Mouse (Mus musculus) hindbrain, embryonic 16.5 days (tissue): ENCODE results near the gene Fam189a1. TPM values are rescaled to one million over a fixed set of nuclear protein-coding genes. Genes with fewer than 3 reads are reported as not detected.

Experiments used
- ATAC-seq: fragments of 200-750 bp; cut with Nextera tagmentation; 2 replicates; pipeline ENCODE4 v1.8.0; 2017; ENCODE audit warnings: moderate TSS enrichment, moderate library complexity
- H3K27ac ChIP-seq: fragments of 300-500 bp; sonication (generic); 2 replicates; pipeline ENCODE4 v1.5.1; 2014; ENCODE audit warnings: low read depth, mild to moderate bottlenecking, control low read depth, low read length, moderate library complexity
- H3K27me3 ChIP-seq: fragments of 300-500 bp; sonication (generic); replicated peaks from 2 replicates; pipeline ENCODE4 v1.6.1; 2014; ENCODE audit warnings: low read length; ENCODE audit not compliant: control insufficient read depth, insufficient read depth
- H3K36me3 ChIP-seq: fragments of 300-500 bp; sonication (generic); 2 replicates; pipeline ENCODE4 v1.6.1; 2014; ENCODE audit warnings: mild to moderate bottlenecking, low read length, moderate library complexity, mixed read lengths; ENCODE audit not compliant: control insufficient read depth, insufficient read depth
- H3K4me1 ChIP-seq: fragments of 300-500 bp; sonication (generic); 2 replicates; pipeline ENCODE4 v1.6.1; 2014; ENCODE audit warnings: low read depth, low read length; ENCODE audit not compliant: control insufficient read depth, insufficient read depth
- H3K4me2 ChIP-seq: fragments of 300-500 bp; sonication (generic); 2 replicates; pipeline ENCODE4 v1.6.1; 2014; ENCODE audit warnings: mild to moderate bottlenecking, low read length, control low read depth, moderate library complexity
- H3K4me3 ChIP-seq: fragments of 300-500 bp; sonication (generic); 2 replicates; pipeline ENCODE4 v1.5.1; 2014; ENCODE audit warnings: mild to moderate bottlenecking, low read length, control low read depth, moderate library complexity
- H3K9ac ChIP-seq: fragments of 300-500 bp; sonication (generic); 2 replicates; pipeline ENCODE4 v1.6.1; 2014; ENCODE audit warnings: low read depth, mild to moderate bottlenecking, control low read depth, low read length, moderate library complexity
- H3K9me3 ChIP-seq: fragments of 300-500 bp; sonication (generic); 2 replicates; pipeline ENCODE4 v1.6.1; 2014; ENCODE audit warnings: mild to moderate bottlenecking, low read length, moderate library complexity; ENCODE audit not compliant: control insufficient read depth
- WGBS: fragments of 180-500 bp; shearing (Covaris S2); extraction: QIAGEN DNeasy Blood & Tissue Kit; methylation state at CpG from one replicate; pipeline ENCODE4 v1.1.7; 2014; 5-methylcytosine and 5-hydroxymethylcytosine counted together
- polyA plus RNA-seq: library from polyadenylated mRNA; unstranded; fragments of >200 nt; fragmentation: Nextera tagmentation; extraction: Ambion mirVana; gene quantifications from 2 replicates; pipeline ENCODE4 v1.2.1, GENCODE M21; 2015

Gene Fam189a1
- 7.9 and 9.4 TPM in 2 replicates for polyA plus RNA-seq

DNA sequence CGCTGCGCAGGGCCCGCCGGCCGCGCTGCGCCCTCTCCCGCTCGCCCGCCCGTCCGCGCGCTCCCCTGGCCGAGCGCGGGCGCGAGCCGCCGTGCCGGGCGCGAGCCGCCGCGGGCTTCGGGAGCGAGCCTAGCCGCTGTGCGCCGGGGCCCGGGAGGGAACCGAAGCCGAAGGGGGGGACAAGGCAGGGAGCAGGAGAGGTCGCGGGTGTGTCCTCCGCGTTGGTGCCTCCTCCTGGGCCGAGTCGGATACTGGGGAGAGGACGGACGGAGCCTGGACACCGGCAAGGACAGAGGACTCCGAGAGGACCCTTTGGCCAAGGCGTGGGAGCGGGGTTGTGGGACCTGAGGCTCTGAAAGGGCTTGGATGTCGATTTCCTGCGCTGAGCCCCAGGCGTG lies at the start of gene Fam189a1:
Fam189a1 (minus strand) TSS at position 57 of the 398 bp plus-strand sequence.
- H3K4me3 ChIP-seq = peak within 1 kb of the TSS; percentile 82
- no peaks in the 10 kb centered on the region for H3K36me3 ChIP-seq
- WGBS = 0% methylated on average over 43 of the region's 50 CpGs
- H3K4me2 ChIP-seq = peak within 1 kb of the TSS; percentile 91
- H3K27me3 ChIP-seq = no peaks in the 10 kb centered on the region
- H3K4me1 ChIP-seq = peaks cover 10% of the 10 kb centered on the region
- peak within 1 kb of the TSS; percentile 92 for H3K27ac ChIP-seq
- H3K9me3 ChIP-seq = no peaks in the 10 kb centered on the region
- ATAC-seq = no peak; the same call in 1 of the 2 replicates
- peak within 1 kb of the TSS; percentile 80 for H3K9ac ChIP-seq

- H3K36me3 ChIP-seq = no peaks in the 10 kb centered on the region
- H3K4me1 ChIP-seq = no peaks in the 10 kb centered on the region
- WGBS = 92% methylated on average over 6 of the region's 6 CpGs
- no peak overlapping the region for H3K27ac ChIP-seq
- H3K9me3 ChIP-seq = 0 out of 2 replicates have a peak, but pooled peaks cover under 1% of the 10 kb centered on the region
- H3K9ac ChIP-seq = no peak overlapping the region
- ATAC-seq = no peak
- H3K27me3 ChIP-seq = no peaks in the 10 kb centered on the region
- no peak overlapping the region for H3K4me2 ChIP-seq
- no peak overlapping the region for H3K4me3 ChIP-seq
Measured at GRCm38 (mm10) chr7:65206021-65206420, 49.7 kb upstream of the Fam189a1 start.

DNA sequence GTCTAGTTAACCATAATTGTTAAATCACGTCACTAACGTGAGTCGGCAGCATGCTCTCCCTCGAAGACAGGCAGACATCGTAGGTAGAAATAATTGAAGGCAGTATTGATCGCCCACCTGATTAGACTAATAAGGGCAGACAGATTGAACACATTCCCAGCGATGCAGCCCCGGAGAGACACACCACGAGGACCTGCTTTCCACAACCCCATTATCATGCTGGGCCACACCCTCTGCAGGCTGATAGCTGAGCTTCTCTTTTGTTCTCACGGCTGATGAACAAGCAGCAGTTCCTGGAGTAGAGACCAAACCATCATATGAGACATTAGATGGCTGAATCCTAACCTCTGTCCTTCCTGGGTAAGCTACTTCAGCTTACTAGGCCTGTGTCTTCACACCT lies 46.3 kb upstream of the Fam189a1 start:
- H3K4me1 ChIP-seq = no peaks in the 10 kb centered on the region
- no peaks in the 10 kb centered on the region for H3K36me3 ChIP-seq
- H3K4me2 ChIP-seq = no peak overlapping the region
- no peak overlapping the region for H3K9ac ChIP-seq
- H3K27ac ChIP-seq = no peak overlapping the region
- ATAC-seq = no peak
- H3K4me3 ChIP-seq = no peak overlapping the region
- no peaks in the 10 kb centered on the region for H3K27me3 ChIP-seq
- peaks cover 7% of the 10 kb centered on the region; the same call in 1 of the 2 replicates for H3K9me3 ChIP-seq
- 69% methylated on average over 10 of the region's 10 CpGs for WGBS

DNA sequence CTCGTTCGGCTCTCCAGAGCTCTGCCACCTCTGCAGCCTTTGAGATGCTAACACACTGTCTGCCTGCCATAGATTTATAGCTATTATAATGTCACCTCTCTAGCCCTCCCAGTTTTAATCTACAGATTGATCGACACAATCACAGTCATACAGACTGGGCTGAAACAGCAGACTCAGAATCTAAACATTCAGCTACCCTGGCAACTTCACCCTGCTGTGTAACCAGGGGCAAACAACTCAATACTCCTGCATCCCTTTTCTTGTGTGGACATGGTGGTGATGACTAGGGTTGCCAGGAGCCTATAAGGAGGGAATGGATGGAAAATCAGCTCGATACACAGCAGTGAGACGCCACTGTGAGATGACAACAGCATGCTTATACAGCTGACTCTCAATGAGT lies 24.3 kb upstream of the Fam189a1 start:
- H3K27ac ChIP-seq = 0 out of 2 replicates have a peak overlapping the region, but pooled peaks have one; percentile 13
- no peaks in the 10 kb centered on the region for H3K27me3 ChIP-seq
- no peak overlapping the region for H3K4me2 ChIP-seq
- no peak overlapping the region for H3K9ac ChIP-seq
- no peaks in the 10 kb centered on the region for H3K4me1 ChIP-seq
- no peak overlapping the region for H3K4me3 ChIP-seq
- WGBS = 27% methylated on average over 5 of the region's 5 CpGs
- ATAC-seq = peak; percentile 65; the same call in 1 of the 2 replicates
- no peaks in the 10 kb centered on the region for H3K9me3 ChIP-seq
- H3K36me3 ChIP-seq = no peaks in the 10 kb centered on the region

- Histone ChIP-seq H3K4me1 (no peaks in the 10 kb centered on the region), H3K27ac (no peak overlapping the region), H3K4me3 (no peak overlapping the region), H3K9ac (no peak overlapping the region), H3K4me2 (no peak overlapping the region), H3K36me3 (no peaks in the 10 kb centered on the region), H3K9me3 (no peaks in the 10 kb centered on the region), H3K27me3 (no peaks in the 10 kb centered on the region)
- 83% methylated on average over 4 of the region's 4 CpGs for WGBS
- ATAC-seq = no peak
Measured at GRCm38 (mm10) chr7:65170762-65171161, 14.4 kb upstream of the Fam189a1 start.

- H3K27me3 ChIP-seq = no peaks in the 10 kb centered on the region
- WGBS = 14% methylated on average over 16 of the region's 16 CpGs
- peak overlapping the region; percentile 80 for H3K9ac ChIP-seq
- H3K36me3 ChIP-seq = no peaks in the 10 kb centered on the region
- no peaks in the 10 kb centered on the region for H3K9me3 ChIP-seq
- no peak for ATAC-seq
- peak overlapping the region; percentile 91 for H3K4me2 ChIP-seq
- H3K4me1 ChIP-seq = peaks cover 10% of the 10 kb centered on the region
- H3K27ac ChIP-seq = no peak overlapping the region
- peak overlapping the region; percentile 82 for H3K4me3 ChIP-seq
Measured at GRCm38 (mm10) chr7:65157031-65158025, 958 bp upstream of the Fam189a1 start.

- H3K9me3 ChIP-seq = no peaks in the 10 kb centered on the region
Measured at GRCm38 (mm10) chr7:65155628-65156513, 499 bp downstream of the Fam189a1 start.

DNA sequence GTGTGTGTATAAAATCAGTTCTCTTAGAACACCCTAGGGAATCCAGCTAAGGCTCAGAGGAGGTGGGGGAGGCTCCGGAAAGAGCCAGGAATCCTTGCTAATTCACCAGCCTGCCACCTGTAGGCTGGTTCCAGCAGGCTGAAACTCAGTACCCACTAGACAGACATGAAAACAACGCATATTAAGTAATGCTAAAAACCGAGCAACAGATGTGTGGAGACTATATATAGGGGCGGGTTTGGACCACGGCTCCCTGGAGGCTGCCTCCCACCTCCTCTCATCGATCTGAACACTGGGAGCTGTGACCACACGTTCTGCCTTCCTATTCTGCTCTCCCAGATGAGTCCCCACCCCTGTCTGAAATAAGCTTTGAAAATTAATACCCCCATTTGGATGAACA lies 1.8 kb downstream of the Fam189a1 start:
- no peaks in the 10 kb centered on the region for H3K36me3 ChIP-seq
- 11% methylated on average over 7 of the region's 7 CpGs for WGBS
- H3K27me3 ChIP-seq = no peaks in the 10 kb centered on the region
- peaks cover 10% of the 10 kb centered on the region for H3K4me1 ChIP-seq
- no peaks in the 10 kb centered on the region for H3K9me3 ChIP-seq
- peak overlapping the region; percentile 91 for H3K4me2 ChIP-seq
- peak; percentile 10; the same call in 1 of the 2 replicates for ATAC-seq
- peak overlapping the region; percentile 82 for H3K4me3 ChIP-seq
- H3K9ac ChIP-seq = no peak overlapping the region
- H3K27ac ChIP-seq = no peak overlapping the region

More at GRCm38 (mm10) chr7:65155628-65156513, 499 bp downstream of the Fam189a1 start:
- Histone ChIP-seq H3K9ac (peak overlapping the region; percentile 80), H3K27ac (peak overlapping the region; percentile 92), H3K4me2 (peak overlapping the region; percentile 91), H3K4me3 (peak overlapping the region; percentile 82), H3K4me1 (peaks cover 10% of the 10 kb centered on the region), H3K27me3 (no peaks in the 10 kb centered on the region), H3K36me3 (no peaks in the 10 kb centered on the region)
- under 1% methylated on average over 82 of the region's 122 CpGs for WGBS
- peak; percentile 90 for ATAC-seq
